Mouse (Mus musculus) C2C12 (cell line): ENCODE results near the gene Nrp2. TPM values are rescaled to one million over a fixed set of nuclear protein-coding genes. Genes with fewer than 3 reads are reported as not detected.

ENCODE experiments used
- H3K27me3 ChIP-seq: one replicate; pipeline ENCODE4 v1.6.1; 2011; ENCODE audit not compliant: control insufficient read depth, insufficient read depth, insufficient read length
- H3K36me3 ChIP-seq: one replicate; pipeline ENCODE4 v1.6.1; 2011; ENCODE audit not compliant: control insufficient read depth, insufficient read depth
- H3K4me3 ChIP-seq: one replicate; pipeline ENCODE4 v1.5.1; 2011; ENCODE audit warnings: mild to moderate bottlenecking, control low read depth; ENCODE audit not compliant: poor library complexity, insufficient read depth, severe bottlenecking
- H3K79me2 ChIP-seq: one replicate; pipeline ENCODE4 v1.6.1; 2011; ENCODE audit not compliant: control insufficient read depth, insufficient read depth
- H3K79me3 ChIP-seq: one replicate; pipeline ENCODE4 v1.6.1; 2011; ENCODE audit warnings: low read depth, control low read depth
- H3ac ChIP-seq: one replicate; pipeline ENCODE3; 2011; ENCODE audit warnings: low read depth; ENCODE audit not compliant: control insufficient read depth, insufficient read length
- CEBPB ChIP-seq: IDR thresholded peaks from one replicate; pipeline ENCODE4 v1.6.1; 2011; ENCODE audit warnings: low read depth, mild to moderate bottlenecking, control low read depth, moderate library complexity
- CTCF ChIP-seq: IDR thresholded peaks from one replicate; pipeline ENCODE4 v1.5.1; 2011; ENCODE audit not compliant: control insufficient read depth, insufficient read depth, insufficient read length
- FOSL1 ChIP-seq: IDR thresholded peaks from one replicate; pipeline ENCODE4 v1.8.0; 2011; ENCODE audit warnings: mild to moderate bottlenecking, low read length; ENCODE audit not compliant: poor library complexity, insufficient read depth, severe bottlenecking
- MAX ChIP-seq: IDR thresholded peaks from one replicate; pipeline ENCODE4 v1.6.1; 2011; ENCODE audit warnings: mild to moderate bottlenecking, control low read depth
- MYOD1 ChIP-seq: IDR thresholded peaks from one replicate; pipeline ENCODE4 v1.6.1; 2011; ENCODE audit warnings: low read depth; ENCODE audit not compliant: control insufficient read depth, insufficient read length
- MYOG ChIP-seq: IDR thresholded peaks from one replicate; pipeline ENCODE4 v1.6.1; 2011; ENCODE audit not compliant: control insufficient read depth, insufficient read length; ENCODE audit errors: extremely low read depth
- USF1 ChIP-seq: IDR thresholded peaks from one replicate; pipeline ENCODE4 v1.6.1; 2011; ENCODE audit warnings: low read depth, mild to moderate bottlenecking, control low read depth, moderate library complexity
- polyA plus RNA-seq: library from polyadenylated mRNA; unstranded; fragments of >200 nt; fragmentation: generic; extraction: Trizol; gene quantifications from one replicate; pipeline ENCODE4 v1.2.1, GENCODE M21; 2012; ENCODE audit warnings: missing spikeins

Gene Nrp2
- polyA plus RNA-seq, 1 experiment, result 16.8 TPM

- TF ChIP-seq CEBPB (peak; percentile 36), MYOG (no peak), USF1 (no peak), CTCF (no peak), MAX (peak; percentile 68)
- Histone ChIP-seq H3K79me3 (peaks cover 73% of the 10 kb centered on the region), H3K36me3 (peaks cover 7% of the 10 kb centered on the region), H3K27me3 (no peaks in the 10 kb centered on the region), H3ac (peak overlapping the region; percentile 54), H3K79me2 (peaks cover 82% of the 10 kb centered on the region), H3K4me3 (peak overlapping the region; percentile 47)
These were observed 3.3 kb downstream of the Nrp2 start for GRCm38 (mm10) chr1:62706085-62707021.

DNA sequence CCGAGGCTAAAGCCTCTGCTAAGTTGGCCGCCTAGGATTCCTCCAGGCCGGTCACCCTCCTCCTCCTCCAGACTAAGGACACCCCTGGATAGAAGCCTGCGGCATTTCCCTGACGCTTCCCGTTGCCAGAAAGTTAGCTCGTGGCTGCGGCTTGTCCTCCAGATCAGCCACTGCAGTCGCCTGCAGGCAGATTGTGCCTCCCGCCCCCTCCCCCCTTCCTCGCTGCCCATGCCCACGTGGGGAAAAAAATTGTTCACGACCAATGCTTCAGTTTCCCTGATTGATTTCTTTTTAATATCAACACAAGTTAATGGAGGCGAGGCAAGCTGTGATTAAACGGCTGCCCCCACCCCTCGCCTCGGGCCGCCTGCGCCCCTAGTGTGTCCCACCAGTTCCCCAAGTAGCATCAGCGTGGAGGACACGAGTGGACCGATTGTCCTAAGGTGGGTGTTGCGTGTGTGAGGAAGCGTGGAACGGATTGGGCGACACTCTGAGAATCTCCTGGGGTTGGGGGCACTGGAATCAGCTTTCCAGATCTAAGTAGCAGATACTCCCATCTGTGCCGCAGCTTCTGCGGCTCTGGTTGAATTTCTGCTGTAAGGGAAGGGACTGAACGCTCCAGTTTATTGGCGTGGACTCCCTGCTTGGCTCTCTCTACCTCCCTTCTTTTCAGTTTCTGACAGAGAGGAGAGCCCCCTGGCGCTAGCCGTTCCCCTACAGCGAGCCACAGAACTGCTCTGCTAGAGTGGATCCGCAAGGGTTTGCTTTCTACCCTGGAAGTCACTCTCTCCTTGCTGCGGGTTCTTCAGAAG lies 4.2 kb downstream of the Nrp2 start:
- Histone ChIP-seq H3K4me3 (peak overlapping the region; percentile 47), H3K79me2 (peaks cover 91% of the 10 kb centered on the region), H3K36me3 (peaks cover 7% of the 10 kb centered on the region), H3K27me3 (no peaks in the 10 kb centered on the region), H3ac (peak overlapping the region; percentile 60), H3K79me3 (peaks cover 82% of the 10 kb centered on the region)
- no peak for TF ChIP-seq FOSL1
- TF ChIP-seq MAX, result no peak
- TF ChIP-seq USF1, result no peak
- no peak for TF ChIP-seq MYOD1
- no peak for TF ChIP-seq CEBPB
- no peak for TF ChIP-seq MYOG
- no peak for TF ChIP-seq CTCF

DNA sequence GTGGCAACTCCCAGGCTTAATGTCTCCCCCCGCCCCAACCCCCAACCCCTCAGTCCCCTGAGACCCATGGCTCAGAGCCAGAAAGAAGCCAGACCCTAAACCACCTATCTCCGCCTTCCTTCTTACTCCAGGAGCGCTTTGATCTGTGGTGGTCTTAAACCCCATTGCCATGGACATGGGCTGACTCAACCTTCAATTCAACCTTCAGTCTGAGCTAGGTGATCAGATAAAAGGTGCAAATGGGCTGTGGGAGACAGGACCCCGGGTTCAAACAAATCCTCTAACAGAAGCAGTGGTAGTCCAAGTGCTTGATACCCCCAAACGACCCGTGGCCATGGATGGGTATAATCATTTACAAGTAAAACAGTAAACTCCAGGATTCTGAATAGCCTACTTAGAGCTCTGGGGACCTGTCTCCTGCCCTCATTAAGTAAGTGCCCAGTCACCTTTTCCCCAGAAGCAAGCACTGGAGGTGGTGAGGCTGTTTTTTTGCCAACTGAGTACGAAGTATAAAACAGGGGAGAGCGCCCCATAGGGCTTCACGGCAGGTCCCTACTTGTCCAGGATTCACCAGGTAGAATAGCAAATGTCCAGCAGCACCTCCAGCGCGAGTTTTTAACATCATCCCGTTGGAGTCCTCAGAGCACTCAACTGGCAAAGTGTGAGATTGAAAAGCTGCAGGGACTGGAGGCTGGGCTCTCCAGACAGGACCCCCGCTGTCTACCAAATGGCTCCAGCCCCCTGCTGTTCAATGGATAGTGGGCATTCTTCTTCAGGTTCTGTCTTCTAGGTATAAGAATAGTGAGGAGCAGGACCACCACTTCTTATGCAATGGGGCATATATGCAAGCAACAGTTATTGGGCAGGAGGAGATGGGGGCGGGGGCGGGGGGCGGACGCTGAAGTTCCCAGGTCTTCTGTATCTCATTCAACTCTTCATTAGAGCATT lies 5.1 kb downstream of the Nrp2 start:
- Histone ChIP-seq H3K79me2 (peaks cover 95% of the 10 kb centered on the region), H3K27me3 (no peaks in the 10 kb centered on the region), H3K79me3 (peaks cover 83% of the 10 kb centered on the region), H3K4me3 (peak overlapping the region; percentile 47), H3ac (no peak overlapping the region), H3K36me3 (peaks cover 7% of the 10 kb centered on the region)
- TF ChIP-seq CTCF, result no peak
- no peak for TF ChIP-seq FOSL1
- no peak for TF ChIP-seq MAX
- TF ChIP-seq MYOG, result no peak
- TF ChIP-seq MYOD1, result no peak
- no peak for TF ChIP-seq USF1
- TF ChIP-seq CEBPB, result no peak

DNA sequence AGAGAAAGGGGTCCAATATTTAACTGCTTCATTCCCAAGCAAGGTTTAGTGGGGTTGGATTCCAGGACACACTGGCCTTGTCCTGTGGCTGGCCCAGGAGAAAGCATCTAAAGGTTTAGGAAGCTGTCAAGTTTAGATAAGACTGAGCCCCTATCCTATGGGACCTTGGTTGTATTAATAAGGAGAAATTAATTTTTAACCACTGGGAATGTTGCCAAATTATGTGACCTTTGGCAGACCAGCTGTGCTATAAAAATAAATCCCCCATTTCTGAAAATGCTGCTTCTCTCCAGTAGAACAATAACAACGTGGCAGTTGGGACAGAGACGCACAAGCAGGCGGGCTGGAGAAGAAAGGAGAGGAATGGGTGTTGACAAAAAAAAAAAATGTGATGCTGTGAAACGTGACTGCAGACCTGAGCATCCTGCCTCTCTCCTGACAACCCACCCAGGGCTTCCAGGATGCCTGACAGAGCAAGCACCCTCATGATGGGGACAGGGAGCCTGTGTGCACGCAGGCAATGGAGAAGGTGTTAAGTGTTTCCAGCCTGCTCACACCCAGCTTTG lies 6.8 kb downstream of the Nrp2 start:
- no peak overlapping the region for H3K4me3 ChIP-seq
- H3ac ChIP-seq, result no peak overlapping the region
- no peak for TF ChIP-seq CTCF
- TF ChIP-seq MYOD1, result no peak
- no peak for TF ChIP-seq MAX
- TF ChIP-seq CEBPB, result no peak
- TF ChIP-seq MYOG, result no peak
- no peak for TF ChIP-seq USF1
- TF ChIP-seq FOSL1, result no peak
- H3K79me3 ChIP-seq, result peaks cover 85% of the 10 kb centered on the region
- H3K79me2 ChIP-seq, result peaks cover 94% of the 10 kb centered on the region
- H3K27me3 ChIP-seq, result no peaks in the 10 kb centered on the region
- H3K36me3 ChIP-seq, result peaks cover 7% of the 10 kb centered on the region

- Histone ChIP-seq H3K27me3 (no peaks in the 10 kb centered on the region), H3K79me2 (peaks cover 91% of the 10 kb centered on the region), H3K36me3 (peaks cover 7% of the 10 kb centered on the region), H3ac (no peak overlapping the region), H3K4me3 (no peak overlapping the region), H3K79me3 (peaks cover 74% of the 10 kb centered on the region)
- TF ChIP-seq USF1 (peak; percentile 72), CTCF (no peak), FOSL1 (no peak), CEBPB (peak; percentile 12), MYOD1 (no peak)
These were observed 10.1 kb downstream of the Nrp2 start for GRCm38 (mm10) chr1:62713021-62713676.
